Mouse (Mus musculus) lung, embryonic 14.5 days (tissue): ENCODE measurements around the gene Fuz. TPM values are rescaled to one million over a fixed set of nuclear protein-coding genes. Genes with fewer than 3 reads are reported as not detected.

ENCODE experiments used
- ATAC-seq: fragments of 200-750 bp; cut with Nextera tagmentation; 2 replicates; pipeline ENCODE4 v1.8.0; 2017; ENCODE audit warnings: mild to moderate bottlenecking, moderate TSS enrichment, moderate library complexity; ENCODE audit not compliant: insufficient read depth
- DNase-seq: peaks from one replicate; pipeline ENCODE4 v3.0.0-alpha.2; 2015
- H3K27ac ChIP-seq: fragments of 300-500 bp; sonication (generic); 2 replicates; pipeline ENCODE4 v1.5.1; 2014; ENCODE audit warnings: low read depth, mild to moderate bottlenecking, moderate library complexity
- H3K27me3 ChIP-seq: fragments of 300-500 bp; sonication (generic); 2 replicates; pipeline ENCODE4 v1.6.1; 2014; ENCODE audit warnings: low read length, control low read depth; ENCODE audit not compliant: insufficient read depth
- H3K36me3 ChIP-seq: fragments of 300-500 bp; sonication (generic); 2 replicates; pipeline ENCODE4 v1.6.1; 2014; ENCODE audit warnings: control low read depth; ENCODE audit not compliant: insufficient read depth
- H3K4me1 ChIP-seq: fragments of 300-500 bp; sonication (generic); 2 replicates; pipeline ENCODE4 v1.6.1; 2014; ENCODE audit warnings: antibody characterized with exemption, control low read depth; ENCODE audit not compliant: insufficient read depth
- H3K4me2 ChIP-seq: fragments of 300-500 bp; sonication (generic); 2 replicates; pipeline ENCODE4 v1.6.1; 2014; ENCODE audit warnings: mild to moderate bottlenecking
- H3K4me3 ChIP-seq: fragments of 300-500 bp; sonication (generic); 2 replicates; pipeline ENCODE4 v1.5.1; 2014; ENCODE audit warnings: low read depth, low read length
- H3K9ac ChIP-seq: fragments of 300-500 bp; sonication (generic); 2 replicates; pipeline ENCODE4 v1.6.1; 2014
- H3K9me3 ChIP-seq: fragments of 300-500 bp; sonication (generic); 2 replicates; pipeline ENCODE4 v1.6.1; 2016; ENCODE audit warnings: low read depth, low read length, control low read depth
- CTCF ChIP-seq: IDR thresholded peaks from 2 replicates; pipeline ENCODE4 v1.5.1; 2016; ENCODE audit warnings: antibody characterized with exemption, low read depth
- WGBS: fragments of 180-500 bp; shearing (Covaris S2); extraction: QIAGEN DNeasy Blood & Tissue Kit; methylation state at CpG from one replicate; pipeline ENCODE4 v1.1.7; 2014; 5-methylcytosine and 5-hydroxymethylcytosine counted together
- polyA plus RNA-seq: library from polyadenylated mRNA; unstranded; fragments of >200 nt; fragmentation: Nextera tagmentation; extraction: Ambion mirVana; gene quantifications from 2 replicates; pipeline ENCODE4 v1.2.1, GENCODE M21; 2014

The Fuz gene
- polyA plus RNA-seq, 1 experiment from 2014 or later: 19.1 TPM

- H3K9ac ChIP-seq: no peak overlapping the region
- no peak overlapping the region for H3K4me2 ChIP-seq
- TF ChIP-seq CTCF: no peak
- 89% methylated on average over 11 of the region's 11 CpGs for WGBS
- H3K36me3 ChIP-seq: peaks cover 65% of the 10 kb centered on the region
- H3K27me3 ChIP-seq: no peaks in the 10 kb centered on the region
- peaks cover 6% of the 10 kb centered on the region; the same call in 1 of the 2 replicates for H3K4me1 ChIP-seq
- no peak overlapping the region for H3K4me3 ChIP-seq
- no peaks in the 10 kb centered on the region for H3K9me3 ChIP-seq
- no peak overlapping the region for H3K27ac ChIP-seq
- no peak for ATAC-seq
- no peak for DNase-seq
Measured at GRCm38 (mm10) chr7:44900632-44901031, 4.8 kb downstream of the Fuz start.

- H3K4me3 ChIP-seq: peak overlapping the region; percentile 31
Measured at GRCm38 (mm10) chr7:44901230-44901722, 5.4 kb downstream of the Fuz start.

GRCm38 (mm10) chr7:44905430-44905829, 9.6 kb downstream of the Fuz start:
- Histone ChIP-seq H3K9me3 (no peaks in the 10 kb centered on the region), H3K4me1 (no peaks in the 10 kb centered on the region), H3K4me3 (no peak overlapping the region), H3K4me2 (no peak overlapping the region), H3K27me3 (no peaks in the 10 kb centered on the region), H3K36me3 (peaks cover 91% of the 10 kb centered on the region), H3K27ac (no peak overlapping the region), H3K9ac (no peak overlapping the region)
- no peak for TF ChIP-seq CTCF
- no peak for DNase-seq
- no peak for ATAC-seq
- 92% methylated on average over 20 of the region's 20 CpGs for WGBS

More at GRCm38 (mm10) chr7:44901230-44901722, 5.4 kb downstream of the Fuz start:
- ATAC-seq (peak; percentile 48), DNase-seq (peak; percentile 77)
- Histone ChIP-seq H3K9me3 (no peaks in the 10 kb centered on the region), H3K27me3 (no peaks in the 10 kb centered on the region), H3K36me3 (peaks cover 71% of the 10 kb centered on the region), H3K4me1 (peaks cover 6% of the 10 kb centered on the region; the same call in 1 of the 2 replicates), H3K9ac (0 out of 2 replicates have a peak overlapping the region, but pooled peaks have one; percentile 2), H3K27ac (peak overlapping the region; percentile 63; the same call in 1 of the 2 replicates), H3K4me2 (peak overlapping the region; percentile 62)
- TF ChIP-seq CTCF: peak; percentile 56
- WGBS: 11% methylated on average over 21 of the region's 21 CpGs

- TF ChIP-seq CTCF: no peak
- no peak for ATAC-seq
Measured at GRCm38 (mm10) chr7:44908706-44909476, 13.0 kb downstream of the Fuz start.

GRCm38 (mm10) chr7:44914396-44914795, 18.5 kb downstream of the Fuz start:
- Histone ChIP-seq H3K9ac (no peak overlapping the region), H3K4me2 (no peak overlapping the region), H3K4me3 (no peak overlapping the region), H3K4me1 (no peaks in the 10 kb centered on the region), H3K27ac (no peak overlapping the region), H3K9me3 (no peaks in the 10 kb centered on the region), H3K36me3 (peaks cover 71% of the 10 kb centered on the region), H3K27me3 (no peaks in the 10 kb centered on the region)
- DNase-seq (no peak), ATAC-seq (no peak)
- no peak for TF ChIP-seq CTCF
- WGBS: 92% methylated on average over 2 of the region's 2 CpGs

More at GRCm38 (mm10) chr7:44908706-44909476, 13.0 kb downstream of the Fuz start:
- H3K4me2 ChIP-seq: no peak overlapping the region
- peaks cover 93% of the 10 kb centered on the region for H3K36me3 ChIP-seq
- no peaks in the 10 kb centered on the region for H3K4me1 ChIP-seq
- H3K9me3 ChIP-seq: no peaks in the 10 kb centered on the region
- H3K27ac ChIP-seq: no peak overlapping the region
- DNase-seq: no peak
- H3K27me3 ChIP-seq: no peaks in the 10 kb centered on the region
- WGBS: 89% methylated on average over 15 of the region's 15 CpGs
- no peak overlapping the region for H3K4me3 ChIP-seq
- no peak overlapping the region for H3K9ac ChIP-seq

- WGBS: 83% methylated on average over 9 of the region's 9 CpGs
- no peak for DNase-seq
- Histone ChIP-seq H3K27ac (no peak overlapping the region), H3K9me3 (no peaks in the 10 kb centered on the region), H3K36me3 (peaks cover 68% of the 10 kb centered on the region), H3K9ac (no peak overlapping the region), H3K4me1 (no peaks in the 10 kb centered on the region), H3K4me2 (no peak overlapping the region), H3K27me3 (no peaks in the 10 kb centered on the region), H3K4me3 (no peak overlapping the region)
- no peak for TF ChIP-seq CTCF
- no peak for ATAC-seq
Measured at GRCm38 (mm10) chr7:44915314-44915713, 19.4 kb downstream of the Fuz start.

GRCm38 (mm10) chr7:44916191-44916590, 20.3 kb downstream of the Fuz start:
- WGBS: 79% methylated on average over 6 of the region's 6 CpGs
- no peaks in the 10 kb centered on the region for H3K4me1 ChIP-seq
- H3K27ac ChIP-seq: no peak overlapping the region
- H3K4me2 ChIP-seq: no peak overlapping the region
- no peaks in the 10 kb centered on the region for H3K9me3 ChIP-seq
- H3K36me3 ChIP-seq: peaks cover 64% of the 10 kb centered on the region
- ATAC-seq: no peak
- DNase-seq: no peak
- no peak overlapping the region for H3K9ac ChIP-seq
- no peak overlapping the region for H3K4me3 ChIP-seq
- H3K27me3 ChIP-seq: no peaks in the 10 kb centered on the region
- no peak for TF ChIP-seq CTCF
